Mouse (Mus musculus) lung, adult 2 months (tissue): Measurements from ENCODE around the gene Duoxa2. TPM values are rescaled to one million over a fixed set of nuclear protein-coding genes. Genes with fewer than 3 reads are reported as not detected.

Experiments
- DNase-seq: peaks from one replicate; pipeline ENCODE4 v3.0.0; 2022
- H3K4me1 ChIP-seq: fragments of 200-500 bp; 2 replicates; pipeline ENCODE4 v1.6.1; 2011; ENCODE audit warnings: low read length; ENCODE audit not compliant: control insufficient read depth, insufficient read depth
- H3K4me3 ChIP-seq: fragments of 200-500 bp; replicated peaks from 2 replicates; pipeline ENCODE3; 2011; ENCODE audit warnings: low read depth, mild to moderate bottlenecking, control low read depth, low read length; ENCODE audit errors: extremely low read depth
- CTCF ChIP-seq: fragments of 200-500 bp; IDR thresholded peaks from 2 replicates; pipeline ENCODE4 v1.5.1; 2011; ENCODE audit warnings: mild to moderate bottlenecking, low read length, control low read depth; ENCODE audit not compliant: insufficient read depth
- POLR2A ChIP-seq: fragments of 200-500 bp; IDR thresholded peaks from 2 replicates; pipeline ENCODE4 v1.6.1; 2011; ENCODE audit warnings: low read depth, mild to moderate bottlenecking, control low read depth, low read length, borderline replicate concordance; ENCODE audit errors: extremely low read depth
- WGBS: fragments of 180-500 bp; shearing (Covaris S2); methylation state at CpG from one replicate; pipeline ENCODE4 v1.1.7; 2018; 5-methylcytosine and 5-hydroxymethylcytosine counted together
- polyA plus RNA-seq: library from polyadenylated mRNA; depleted of rRNA; stranded (reverse); fragments of >200 nt; gene quantifications from 2 replicates; pipeline ENCODE4 v1.2.3, GENCODE M21; 2012

Duoxa2 gene
- polyA plus RNA-seq, 1 experiment, result 0.50 TPM

GRCm38 (mm10) chr2:122305097-122305892 is 6.6 kb downstream of the Duoxa2 start:
- DNase-seq, result no peak
- 87% methylated on average over 16 of the region's 16 CpGs for WGBS
- peaks cover 11% of the 10 kb centered on the region for H3K4me1 ChIP-seq
- H3K4me3 ChIP-seq, result no peak overlapping the region
- TF ChIP-seq CTCF, result no peak
- TF ChIP-seq POLR2A, result no peak

GRCm38 (mm10) chr2:122306184-122306583 is 7.5 kb downstream of the Duoxa2 start:
- peaks cover 6% of the 10 kb centered on the region for H3K4me1 ChIP-seq
- 26% methylated on average over 4 of the region's 4 CpGs for WGBS
- TF ChIP-seq CTCF, result no peak
- TF ChIP-seq POLR2A, result no peak
- no peak for DNase-seq
- H3K4me3 ChIP-seq, result no peak overlapping the region

DNA sequence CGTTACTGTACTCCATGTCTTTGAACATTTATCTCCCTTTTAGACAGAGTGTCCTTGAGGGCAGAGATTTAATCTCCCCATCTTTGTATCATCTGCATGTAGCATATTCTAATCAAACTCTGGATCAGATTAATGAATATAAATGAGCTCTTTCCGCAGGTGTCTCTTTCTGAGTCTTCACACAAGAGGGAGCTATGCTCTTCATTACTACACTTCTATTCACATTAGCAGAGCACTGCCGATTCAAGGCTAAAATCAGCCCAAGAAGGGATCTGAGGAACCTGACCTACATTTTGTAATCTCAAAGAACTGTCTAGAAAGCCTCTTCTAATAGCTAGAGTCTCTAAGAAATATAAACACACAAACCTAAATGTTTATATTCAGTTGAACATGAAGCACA is 10.9 kb downstream of the Duoxa2 start:
- peaks cover 2% of the 10 kb centered on the region; the same call in 1 of the 2 replicates for H3K4me1 ChIP-seq
- 36% methylated on average over 3 of the region's 3 CpGs for WGBS
- TF ChIP-seq CTCF (no peak), POLR2A (no peak)
- no peak for DNase-seq
- no peak overlapping the region for H3K4me3 ChIP-seq

GRCm38 (mm10) chr2:122311561-122311960 is 12.9 kb downstream of the Duoxa2 start:
- TF ChIP-seq POLR2A, result no peak
- no peak for TF ChIP-seq CTCF
- WGBS, result 60% methylated on average over 2 of the region's 2 CpGs
- no peak for DNase-seq

DNA sequence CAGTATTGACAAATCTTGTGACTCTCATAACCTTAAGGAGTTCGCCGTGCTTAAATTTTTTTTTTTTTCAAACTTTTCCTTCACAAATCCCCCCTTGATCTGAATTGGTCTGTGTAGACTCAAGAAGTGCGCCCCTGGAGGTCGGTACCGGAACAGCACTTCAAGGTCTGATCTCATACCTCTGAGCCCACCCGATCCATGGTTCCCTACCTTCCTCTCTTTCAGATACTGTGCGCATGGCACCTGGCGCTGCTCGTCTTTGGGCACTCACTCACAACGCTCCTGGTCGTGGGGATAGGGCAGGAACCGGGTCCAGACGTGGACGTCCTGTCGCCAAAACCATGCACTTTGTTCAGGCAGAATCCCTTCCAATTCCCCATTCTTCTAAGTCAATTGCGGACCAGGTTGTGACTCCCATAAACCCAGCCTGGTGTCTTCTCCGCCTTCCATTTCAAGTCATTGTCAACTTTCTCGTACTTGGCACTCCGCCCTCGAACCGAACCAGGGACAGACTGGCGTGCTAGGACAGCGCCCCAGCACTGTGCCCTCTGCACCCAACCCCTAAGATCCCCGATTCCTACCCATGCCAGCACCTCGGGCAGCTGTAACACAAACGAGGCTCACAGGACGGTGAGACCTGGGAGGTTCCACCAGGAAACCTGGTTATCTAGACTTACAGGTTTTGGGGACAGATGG is 14.2 kb downstream of the Duoxa2 start:
- peak; percentile 56 for DNase-seq
- peak; percentile 79 for TF ChIP-seq CTCF
- no peak for TF ChIP-seq POLR2A
- Histone ChIP-seq H3K4me3 (no peak overlapping the region), H3K4me1 (peaks cover 2% of the 10 kb centered on the region; the same call in 1 of the 2 replicates)
- WGBS, result 3% methylated on average over 27 of the region's 27 CpGs

More at GRCm38 (mm10) chr2:122311561-122311960, 12.9 kb downstream of the Duoxa2 start:
- Histone ChIP-seq H3K4me1 (peaks cover 2% of the 10 kb centered on the region; the same call in 1 of the 2 replicates), H3K4me3 (no peak overlapping the region)

- DNase-seq, result no peak
- WGBS, result 4% methylated on average over 24 of the region's 24 CpGs
- no peak for TF ChIP-seq CTCF
- TF ChIP-seq POLR2A, result no peak
- H3K4me3 ChIP-seq, result no peak within 1 kb of the TSS
- peaks cover 2% of the 10 kb centered on the region; the same call in 1 of the 2 replicates for H3K4me1 ChIP-seq
Measured at GRCm38 (mm10) chr2:122313536-122313935, 14.8 kb downstream of the Duoxa2 start, which contains the start of gene Duoxa1. Gene Duoxa1, minus strand, starts transcription at chr2:122313730.

DNA sequence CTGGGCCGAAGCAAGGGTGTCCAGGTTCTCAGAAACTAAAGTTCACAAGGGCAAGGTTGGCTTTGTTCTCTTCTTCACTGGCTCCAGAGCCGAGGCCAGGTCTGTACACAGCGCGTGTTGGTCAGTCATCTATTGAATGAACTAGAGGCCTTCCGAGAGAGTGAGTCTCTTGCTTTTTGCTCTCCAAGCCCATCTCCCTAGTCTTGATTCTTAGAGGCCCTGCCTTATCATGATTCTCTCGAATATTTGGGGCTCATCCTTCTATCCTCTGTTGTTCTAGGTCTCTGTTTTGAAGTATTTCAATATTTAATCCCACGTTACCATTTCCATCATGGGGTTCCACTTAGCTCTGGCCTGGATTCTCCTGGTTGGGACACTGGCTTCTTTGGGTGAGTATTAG is 16.7 kb downstream of the Duoxa2 start, which contains the start of gene Duox1:
Duox1 (plus strand) TSS at position 301 of the 400 bp plus-strand sequence.
- 81% methylated on average over 7 of the region's 7 CpGs for WGBS
- no peak within 1 kb of the TSS for H3K4me3 ChIP-seq
- TF ChIP-seq POLR2A, result no peak
- no peak for TF ChIP-seq CTCF
- peaks cover 2% of the 10 kb centered on the region; the same call in 1 of the 2 replicates for H3K4me1 ChIP-seq
- DNase-seq, result no peak

- Histone ChIP-seq H3K4me3 (no peak overlapping the region), H3K4me1 (peaks cover 2% of the 10 kb centered on the region; the same call in 1 of the 2 replicates)
- no peak for DNase-seq
- no peak for TF ChIP-seq CTCF
- no peak for TF ChIP-seq POLR2A
- 51% methylated on average over 4 of the region's 4 CpGs for WGBS
Measured at GRCm38 (mm10) chr2:122317384-122317783, 18.7 kb downstream of the Duoxa2 start.

DNA sequence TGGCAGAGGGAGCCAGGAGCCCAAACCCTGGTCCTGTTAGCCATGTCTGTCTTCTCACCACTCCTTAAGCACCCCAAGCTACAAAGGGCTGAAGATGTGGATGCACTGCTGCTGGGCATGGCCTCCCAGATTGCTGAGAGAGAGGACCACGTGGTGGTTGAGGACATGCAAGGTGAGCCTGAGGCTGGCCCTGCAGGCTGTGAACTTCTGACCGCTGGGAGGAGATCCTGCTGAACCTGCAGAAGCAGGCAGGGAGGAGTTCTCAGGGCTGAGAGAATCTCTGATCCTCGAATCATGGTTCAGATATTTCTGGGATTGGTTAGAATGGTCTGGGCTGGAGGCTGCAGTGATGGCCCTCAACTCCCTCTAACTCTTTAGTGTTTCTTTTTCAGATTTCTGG is 25.3 kb downstream of the Duoxa2 start:
- no peak for TF ChIP-seq CTCF
- no peak for TF ChIP-seq POLR2A
- 57% methylated on average over 3 of the region's 3 CpGs for WGBS
- Histone ChIP-seq H3K4me1 (no peaks in the 10 kb centered on the region), H3K4me3 (no peak overlapping the region)
- no peak for DNase-seq

GRCm38 (mm10) chr2:122324586-122324985 is 25.9 kb downstream of the Duoxa2 start:
- no peaks in the 10 kb centered on the region for H3K4me1 ChIP-seq
- WGBS, result 75% methylated on average over 3 of the region's 3 CpGs
- no peak for DNase-seq
- TF ChIP-seq CTCF, result no peak
- TF ChIP-seq POLR2A, result no peak
- no peak overlapping the region for H3K4me3 ChIP-seq
